Mouse (Mus musculus) lung, embryonic 16.5 days (tissue): ENCODE results near the gene Fxr2. TPM values are rescaled to one million over a fixed set of nuclear protein-coding genes. Genes with fewer than 3 reads are reported as not detected.

Experiments
- ATAC-seq: fragments of 200-750 bp; cut with Nextera tagmentation; 2 replicates; pipeline ENCODE4 v1.8.0; 2017; ENCODE audit warnings: low read depth, mild to moderate bottlenecking, moderate library complexity
- H3K27ac ChIP-seq: fragments of 300-500 bp; sonication (generic); 2 replicates; pipeline ENCODE4 v1.5.1; 2014; ENCODE audit warnings: mild to moderate bottlenecking, control low read depth, low read length
- H3K27me3 ChIP-seq: fragments of 300-500 bp; sonication (generic); 2 replicates; pipeline ENCODE4 v1.6.1; 2014; ENCODE audit warnings: low read depth, low read length, mixed read lengths; ENCODE audit not compliant: control insufficient read depth, insufficient read depth
- H3K36me3 ChIP-seq: fragments of 300-500 bp; sonication (generic); 2 replicates; pipeline ENCODE4 v1.6.1; 2014; ENCODE audit warnings: low read length; ENCODE audit not compliant: control insufficient read depth, insufficient read depth
- H3K4me1 ChIP-seq: fragments of 300-500 bp; sonication (generic); replicated peaks from 2 replicates; pipeline ENCODE4 v1.6.1; 2014; ENCODE audit warnings: low read length, mixed read lengths; ENCODE audit not compliant: control insufficient read depth, insufficient read depth
- H3K4me2 ChIP-seq: fragments of 300-500 bp; sonication (generic); 2 replicates; pipeline ENCODE4 v1.6.1; 2014; ENCODE audit warnings: low read depth, low read length, control low read depth
- H3K4me3 ChIP-seq: fragments of 300-500 bp; sonication (generic); 2 replicates; pipeline ENCODE4 v1.5.1; 2014; ENCODE audit warnings: mild to moderate bottlenecking, low read length, control low read depth
- H3K9ac ChIP-seq: fragments of 300-500 bp; sonication (generic); 2 replicates; pipeline ENCODE4 v1.6.1; 2014; ENCODE audit warnings: low read length, control low read depth
- H3K9me3 ChIP-seq: fragments of 300-500 bp; sonication (generic); 2 replicates; pipeline ENCODE4 v1.6.1; 2016; ENCODE audit warnings: low read length; ENCODE audit not compliant: control insufficient read depth
- WGBS: fragments of 180-500 bp; shearing (Covaris S2); extraction: QIAGEN DNeasy Blood & Tissue Kit; methylation state at CpG from one replicate; pipeline ENCODE4 v1.1.7; 2014; 5-methylcytosine and 5-hydroxymethylcytosine counted together
- polyA plus RNA-seq: library from polyadenylated mRNA; unstranded; fragments of >200 nt; fragmentation: Nextera tagmentation; extraction: Ambion mirVana; gene quantifications from 2 replicates; pipeline ENCODE4 v1.2.1, GENCODE M21; 2015

Gene Fxr2
- 22.2 and 22.6 TPM in 2 replicates for polyA plus RNA-seq

GRCm38 (mm10) chr11:69632284-69633089 lies at the start of gene Fxr2:
Gene Fxr2 (plus strand): TSS chr11:69632990.
- Histone ChIP-seq H3K9me3 (no peaks in the 10 kb centered on the region), H3K36me3 (no peaks in the 10 kb centered on the region; the same call in 1 of the 2 replicates), H3K4me1 (peaks cover 27% of the 10 kb centered on the region), H3K4me3 (peak within 1 kb of the TSS; percentile 99), H3K27ac (peak within 1 kb of the TSS; percentile 98), H3K27me3 (no peaks in the 10 kb centered on the region), H3K4me2 (peak within 1 kb of the TSS; percentile 66), H3K9ac (peak within 1 kb of the TSS; percentile 98)
- WGBS: under 1% methylated on average over 40 of the region's 56 CpGs
- peak; percentile 98 for ATAC-seq

GRCm38 (mm10) chr11:69584008-69584407 lies 48.8 kb upstream of the Fxr2 start:
- H3K36me3 ChIP-seq: peaks cover 20% of the 10 kb centered on the region
- no peak overlapping the region for H3K9ac ChIP-seq
- H3K4me3 ChIP-seq: no peak overlapping the region
- no peak overlapping the region for H3K27ac ChIP-seq
- H3K9me3 ChIP-seq: no peaks in the 10 kb centered on the region
- ATAC-seq: no peak
- no peak overlapping the region for H3K4me2 ChIP-seq
- WGBS: 83% methylated on average over 7 of the region's 7 CpGs
- peaks cover 6% of the 10 kb centered on the region for H3K4me1 ChIP-seq
- H3K27me3 ChIP-seq: no peaks in the 10 kb centered on the region

GRCm38 (mm10) chr11:69584937-69585336 lies 47.9 kb upstream of the Fxr2 start:
- ATAC-seq: no peak
- 93% methylated on average over 13 of the region's 13 CpGs for WGBS
- no peak overlapping the region for H3K9ac ChIP-seq
- no peak overlapping the region for H3K27ac ChIP-seq
- peaks cover 28% of the 10 kb centered on the region for H3K36me3 ChIP-seq
- no peak overlapping the region for H3K4me3 ChIP-seq
- no peaks in the 10 kb centered on the region for H3K27me3 ChIP-seq
- peaks cover 6% of the 10 kb centered on the region for H3K4me1 ChIP-seq
- no peak overlapping the region for H3K4me2 ChIP-seq
- no peaks in the 10 kb centered on the region for H3K9me3 ChIP-seq

GRCm38 (mm10) chr11:69585718-69586325 lies 47.0 kb upstream of the Fxr2 start:
- H3K9me3 ChIP-seq: no peaks in the 10 kb centered on the region
- no peak overlapping the region for H3K27ac ChIP-seq
- H3K27me3 ChIP-seq: no peaks in the 10 kb centered on the region
- H3K4me2 ChIP-seq: no peak overlapping the region
- 77% methylated on average over 7 of the region's 7 CpGs for WGBS
- H3K36me3 ChIP-seq: peaks cover 28% of the 10 kb centered on the region
- H3K4me1 ChIP-seq: peaks cover 6% of the 10 kb centered on the region
- H3K9ac ChIP-seq: no peak overlapping the region
- no peak for ATAC-seq
- H3K4me3 ChIP-seq: no peak overlapping the region

- H3K27me3 ChIP-seq: no peaks in the 10 kb centered on the region
- WGBS: 89% methylated on average over 22 of the region's 22 CpGs
- H3K36me3 ChIP-seq: peaks cover 37% of the 10 kb centered on the region
- no peaks in the 10 kb centered on the region for H3K4me1 ChIP-seq
- no peak for ATAC-seq
- no peak overlapping the region for H3K4me2 ChIP-seq
- no peaks in the 10 kb centered on the region for H3K9me3 ChIP-seq
- H3K27ac ChIP-seq: no peak overlapping the region
- H3K4me3 ChIP-seq: no peak overlapping the region
- no peak overlapping the region for H3K9ac ChIP-seq
Observed at GRCm38 (mm10) chr11:69589207-69589834, 43.5 kb upstream of the Fxr2 start.

GRCm38 (mm10) chr11:69590622-69591021 lies 42.2 kb upstream of the Fxr2 start:
- ATAC-seq: no peak
- WGBS: 92% methylated on average over 8 of the region's 8 CpGs

GRCm38 (mm10) chr11:69591424-69591823 lies 41.4 kb upstream of the Fxr2 start:
- Histone ChIP-seq H3K4me2 (no peak overlapping the region), H3K9ac (no peak overlapping the region), H3K9me3 (no peaks in the 10 kb centered on the region), H3K4me3 (no peak overlapping the region), H3K36me3 (peaks cover 39% of the 10 kb centered on the region), H3K27me3 (no peaks in the 10 kb centered on the region), H3K27ac (no peak overlapping the region), H3K4me1 (no peaks in the 10 kb centered on the region)
- no peak for ATAC-seq
- 84% methylated on average over 3 of the region's 3 CpGs for WGBS

More at GRCm38 (mm10) chr11:69590622-69591021, 42.2 kb upstream of the Fxr2 start:
- no peaks in the 10 kb centered on the region for H3K27me3 ChIP-seq
- H3K4me2 ChIP-seq: no peak overlapping the region
- no peak overlapping the region for H3K9ac ChIP-seq
- H3K36me3 ChIP-seq: peaks cover 39% of the 10 kb centered on the region
- H3K9me3 ChIP-seq: no peaks in the 10 kb centered on the region
- H3K4me1 ChIP-seq: no peaks in the 10 kb centered on the region
- no peak overlapping the region for H3K4me3 ChIP-seq
- H3K27ac ChIP-seq: no peak overlapping the region

GRCm38 (mm10) chr11:69591899-69592637 lies 40.7 kb upstream of the Fxr2 start:
- peaks cover 39% of the 10 kb centered on the region for H3K36me3 ChIP-seq
- no peaks in the 10 kb centered on the region for H3K4me1 ChIP-seq
- no peak overlapping the region for H3K4me3 ChIP-seq
- ATAC-seq: 0 out of 2 replicates have a peak, but pooled peaks have one; percentile 36
- H3K4me2 ChIP-seq: no peak overlapping the region
- H3K27me3 ChIP-seq: no peaks in the 10 kb centered on the region
- H3K27ac ChIP-seq: no peak overlapping the region
- 65% methylated on average over 7 of the region's 7 CpGs for WGBS
- H3K9me3 ChIP-seq: no peaks in the 10 kb centered on the region
- no peak overlapping the region for H3K9ac ChIP-seq
